Mouse (Mus musculus) ES-E14 (cell line): ENCODE measurements at regions not wholly inside any gene's neighbourhood (a gene's known extent, or its start where the extent isn't known, plus 50 kb on each side); places are given as distances from the start of the nearest gene placed in this dataset.
A peak's percentile ranks its signal among the peaks of the same experiment; 100 is the strongest.

Experiments
- DNase-seq: peaks from one replicate; pipeline ENCODE4 v3.0.0-alpha.2; 2013; ENCODE audit warnings: low read depth, low spot score
- H3K27ac ChIP-seq: 2 replicates; pipeline ENCODE4 v1.5.1; 2012; ENCODE audit warnings: low read depth, mild to moderate bottlenecking, low read length, moderate library complexity, mixed read lengths; ENCODE audit not compliant: poor library complexity, insufficient read depth, severe bottlenecking
- H3K36me3 ChIP-seq: 2 replicates; pipeline ENCODE4 v1.6.1; 2012; ENCODE audit warnings: mild to moderate bottlenecking, low read length, moderate library complexity, mixed read lengths; ENCODE audit not compliant: control insufficient read depth, poor library complexity, insufficient read depth, severe bottlenecking
- H3K4me1 ChIP-seq, 2 experiments: fragments of 150-350 bp in 1 of 2; sonication (generic) in 1 of 2; 2 replicates each; pipeline ENCODE4 v1.6.1; 2012; ENCODE audit warnings: low read length in 2 of 2, mild to moderate bottlenecking in 1 of 2, mixed read lengths in 1 of 2; ENCODE audit not compliant: control insufficient read depth in 2 of 2, insufficient read depth in 2 of 2, poor library complexity in 1 of 2
- H3K4me3 ChIP-seq, 2 experiments: fragments of 150-350 bp in 1 of 2; sonication (generic) in 1 of 2; 2 replicates each; pipeline ENCODE4 v1.5.1; 2012; ENCODE audit warnings: low read length in 2 of 2, low read depth in 1 of 2, mild to moderate bottlenecking in 1 of 2, mixed read lengths in 1 of 2; ENCODE audit not compliant: insufficient read depth in 1 of 2, poor library complexity in 1 of 2, severe bottlenecking in 1 of 2
- H3K9ac ChIP-seq: 2 replicates; pipeline ENCODE4 v1.6.1; 2012; ENCODE audit warnings: low read depth, mild to moderate bottlenecking, low read length, mixed read lengths; ENCODE audit not compliant: poor library complexity, insufficient read depth, severe bottlenecking
- H3K9me3 ChIP-seq: fragments of 150-350 bp; sonication (generic); 2 replicates; pipeline ENCODE4 v1.6.1; 2012; ENCODE audit warnings: low read depth, mild to moderate bottlenecking, low read length; ENCODE audit not compliant: control insufficient read depth, insufficient read depth
- CHD2 ChIP-seq: IDR thresholded peaks from 2 replicates; pipeline ENCODE4 v1.6.1; 2014; ENCODE audit warnings: mild to moderate bottlenecking, low read depth, low read length, inconsistent platforms
- HCFC1 ChIP-seq: IDR thresholded peaks from 2 replicates; pipeline ENCODE4 v1.6.1; 2012; ENCODE audit warnings: low read length, inconsistent platforms, borderline replicate concordance; ENCODE audit not compliant: insufficient read depth
- MAFK ChIP-seq: IDR thresholded peaks from 2 replicates; pipeline ENCODE4 v1.6.1; 2014; ENCODE audit warnings: mild to moderate bottlenecking, low read depth, low read length, inconsistent platforms; ENCODE audit not compliant: insufficient read depth
- ZC3H11A ChIP-seq: IDR thresholded peaks from 2 replicates; pipeline ENCODE4 v1.6.1; 2012; ENCODE audit warnings: low read depth, mild to moderate bottlenecking, inconsistent platforms, low read length, borderline replicate concordance
- ZNF384 ChIP-seq: IDR thresholded peaks from 2 replicates; pipeline ENCODE4 v1.6.1; 2012; ENCODE audit warnings: low read depth, low read length, inconsistent platforms
- in situ Hi-C, 2 experiments: fragments of 600-800 bp; cut with MboI; formaldehyde crosslinking; loops; one replicate each; pipeline ENCODE4 v1.15.1; 2025; ENCODE audit warnings: low sequenced_read_pairs in 2 of 2, inconsistent platforms in 1 of 2; ENCODE audit not compliant: unreplicated experiment in 2 of 2

GRCm38 (mm10) chr4:88941955-88942354 is 62.0 kb upstream of the Ifne start:
- Histone ChIP-seq H3K9ac (no peak overlapping the region), H3K9me3 (no peaks in the 10 kb centered on the region), H3K36me3 (no peaks in the 10 kb centered on the region), H3K4me1 (peaks cover 0 to 3% of the 10 kb centered on the region in 2 experiments; a peak in 1 of 4 replicates), H3K27ac (no peak overlapping the region), H3K4me3 (no peak overlapping the region)
- in situ Hi-C loops: no loop called here
- DNase-seq: no peak
- no peak for TF ChIP-seq ZC3H11A
- no peak for TF ChIP-seq MAFK
- TF ChIP-seq CHD2: no peak
- no peak for TF ChIP-seq ZNF384
- no peak for TF ChIP-seq HCFC1

- in situ Hi-C loops: no loop called here
- TF ChIP-seq HCFC1: no peak
- TF ChIP-seq CHD2: no peak
- no peak for TF ChIP-seq MAFK
- no peak for TF ChIP-seq ZNF384
- no peak for TF ChIP-seq ZC3H11A
Measured at GRCm38 (mm10) chr4:88940670-88941069, 60.7 kb upstream of the Ifne start.

GRCm38 (mm10) chr4:88939397-88939796 is 59.4 kb upstream of the Ifne start:
- H3K9ac ChIP-seq: no peak overlapping the region
- no peak for DNase-seq
- in situ Hi-C loops: no loop called here

More at GRCm38 (mm10) chr4:88940670-88941069, 60.7 kb upstream of the Ifne start:
- Histone ChIP-seq H3K27ac (no peak overlapping the region), H3K9ac (no peak overlapping the region), H3K9me3 (no peaks in the 10 kb centered on the region), H3K4me1 (peaks cover 0 to 3% of the 10 kb centered on the region in 2 experiments; a peak in 1 of 4 replicates), H3K4me3 (no peak overlapping the region), H3K36me3 (no peaks in the 10 kb centered on the region)
- DNase-seq: no peak

GRCm38 (mm10) chr4:88938712-88939032 is 58.7 kb upstream of the Ifne start:
- Histone ChIP-seq H3K9ac (peak overlapping the region; percentile 65), H3K4me3 (peak overlapping the region; percentile 68 to 86), H3K4me1 (peaks cover 0 to 3% of the 10 kb centered on the region in 2 experiments; a peak in 1 of 4 replicates), H3K27ac (no peak overlapping the region), H3K9me3 (no peaks in the 10 kb centered on the region), H3K36me3 (no peaks in the 10 kb centered on the region)
- no peak for DNase-seq
- TF ChIP-seq ZNF384 (0 out of 2 replicates have a peak, but pooled peaks have one; percentile 22), ZC3H11A (no peak)
- in situ Hi-C loops: no loop called here

More at GRCm38 (mm10) chr4:88939397-88939796, 59.4 kb upstream of the Ifne start:
- Histone ChIP-seq H3K4me3 (no peak overlapping the region), H3K27ac (no peak overlapping the region), H3K4me1 (peaks cover 0 to 3% of the 10 kb centered on the region in 2 experiments; a peak in 1 of 4 replicates), H3K36me3 (no peaks in the 10 kb centered on the region), H3K9me3 (no peaks in the 10 kb centered on the region)
- no peak for TF ChIP-seq CHD2
- no peak for TF ChIP-seq HCFC1
- no peak for TF ChIP-seq ZC3H11A
- TF ChIP-seq ZNF384: no peak
- TF ChIP-seq MAFK: no peak
